8 mouse cellular contexts compared by ENCODE assay signal in genomic region chr16:32638476-32638875, GRCm38 (mm10). TPM values are rescaled to one million over a fixed set of nuclear protein-coding genes. Genes with fewer than 3 reads are reported as not detected.
A peak's percentile ranks its signal among the peaks of the same experiment; 100 is the strongest.
DNase-seq lines count a peak whose midpoint lies in the region; ATAC-seq and TF ChIP-seq lines count a peak whose summit lies in the region.

No protein-coding gene starts in this region.

- H3K36me3 ChIP-seq in embryonic facial prominence, embryonic 11.5 days (replicated peaks; ENCODE audit: control insufficient read depth, insufficient read depth, low read depth, low read length), result no peaks in the 10 kb centered on the region
- H3K36me3 ChIP-seq in limb, embryonic 14.5 days (ENCODE audit: control insufficient read depth, insufficient read depth, low read length), result no peaks in the 10 kb centered on the region
- H3K36me3 ChIP-seq in midbrain, embryonic 16.5 days (ENCODE audit: control insufficient read depth, insufficient read depth, low read length), result no peaks in the 10 kb centered on the region

- H3K27ac ChIP-seq in embryonic facial prominence, embryonic 11.5 days (replicated peaks; ENCODE audit: low read depth, low read length), result no peak overlapping the region
- H3K27ac ChIP-seq in limb, embryonic 14.5 days (replicated peaks; ENCODE audit: low read depth, low read length), result no peak overlapping the region
- H3K27ac ChIP-seq in midbrain, embryonic 16.5 days (ENCODE audit: low read length), result no peak overlapping the region

- H3K9me3 ChIP-seq in embryonic facial prominence, embryonic 11.5 days (replicated peaks; ENCODE audit: control insufficient read depth, low read length), result no peaks in the 10 kb centered on the region
- H3K9me3 ChIP-seq in limb, embryonic 14.5 days (ENCODE audit: control insufficient read depth, low read length), result no peaks in the 10 kb centered on the region
- no peaks in the 10 kb centered on the region for H3K9me3 ChIP-seq in midbrain, embryonic 16.5 days (replicated peaks; ENCODE audit: control insufficient read depth, low read length, poor library complexity, severe bottlenecking)

- WGBS in embryonic facial prominence, embryonic 11.5 days, result 13% methylated on average over 8 of the region's 8 CpGs
- 11% methylated on average over 8 of the region's 8 CpGs for WGBS in limb, embryonic 14.5 days
- 10% methylated on average over 8 of the region's 8 CpGs for whole genome bisulfite sequencing in midbrain, embryonic 16.5 days

- DNase-seq in 416B (ENCODE audit: low read depth), result peak; percentile 91
- DNase-seq in adrenal gland, postnatal 14 days, result peak; percentile 90
- DNase-seq in embryonic facial prominence, embryonic 11.5 days (ENCODE audit: low spot score), result peak; percentile 92
- peak; percentile 79 for DNase-seq in heart, adult 8-10 months (ENCODE audit: low spot score)
- DNase-seq in kidney, adult 9 months, result peak; percentile 82
- peak; percentile 94 for DNase-seq in limb, embryonic 14.5 days (ENCODE audit: low spot score)
- peak; percentile 66 to 89 for DNase-seq in spleen, adult 18-20 months

- H3K27me3 ChIP-seq in embryonic facial prominence, embryonic 11.5 days (ENCODE audit: control insufficient read depth, insufficient read depth, low read length), result no peaks in the 10 kb centered on the region
- H3K27me3 ChIP-seq in limb, embryonic 14.5 days (ENCODE audit: control insufficient read depth, insufficient read depth, low read length), result no peaks in the 10 kb centered on the region
- no peaks in the 10 kb centered on the region for H3K27me3 ChIP-seq in midbrain, embryonic 16.5 days (ENCODE audit: control insufficient read depth, insufficient read depth, low read depth, low read length)

- TF ChIP-seq POLR2A in limb, embryonic 14.5 days (IDR thresholded peaks at IDR 0.05; ENCODE audit: borderline replicate concordance, extremely low read depth, insufficient read depth, insufficient read length), result no peak

- no peaks in the 10 kb centered on the region; the same call in 1 of the 2 replicates for H3K4me1 ChIP-seq in embryonic facial prominence, embryonic 11.5 days (ENCODE audit: control insufficient read depth, insufficient read depth, low read length)
- H3K4me1 ChIP-seq in limb, embryonic 14.5 days (ENCODE audit: control insufficient read depth, insufficient read depth, low read length), result 0 out of 2 replicates have a peak, but pooled peaks cover 5% of the 10 kb centered on the region
- 0 out of 2 replicates have a peak, but pooled peaks cover 5% of the 10 kb centered on the region for H3K4me1 ChIP-seq in midbrain, embryonic 16.5 days (ENCODE audit: control insufficient read depth, insufficient read depth, low read length)

- no peak overlapping the region for H3K4me2 ChIP-seq in embryonic facial prominence, embryonic 11.5 days (ENCODE audit: low read depth, low read length)
- H3K4me2 ChIP-seq in limb, embryonic 14.5 days (replicated peaks; ENCODE audit: low read depth, low read length, severe bottlenecking), result no peak overlapping the region
- H3K4me2 ChIP-seq in midbrain, embryonic 16.5 days (ENCODE audit: low read length), result no peak overlapping the region

- H3K4me3 ChIP-seq in embryonic facial prominence, embryonic 11.5 days (ENCODE audit: low read depth, low read length), result no peak overlapping the region
- no peak overlapping the region for H3K4me3 ChIP-seq in limb, embryonic 14.5 days (replicated peaks; ENCODE audit: low read length)
- no peak overlapping the region for H3K4me3 ChIP-seq in midbrain, embryonic 16.5 days (ENCODE audit: low read depth, low read length)

- ATAC-seq in embryonic facial prominence, embryonic 11.5 days (replicated peaks; ENCODE audit: insufficient number of reproducible peaks, low FRiP score, low TSS enrichment, low read depth), result no peak; the same call in 1 of the 2 replicates
- ATAC-seq in limb, embryonic 14.5 days (ENCODE audit: low FRiP score, low read depth), result peak; percentile 75; the same call in 1 of the 2 replicates
- peak; percentile 69 for ATAC-seq in midbrain, embryonic 16.5 days

- H3K9ac ChIP-seq in embryonic facial prominence, embryonic 11.5 days (replicated peaks; ENCODE audit: low read length), result no peak overlapping the region
- no peak overlapping the region for H3K9ac ChIP-seq in limb, embryonic 14.5 days (ENCODE audit: low read depth, low read length, severe bottlenecking)
- no peak overlapping the region for H3K9ac ChIP-seq in midbrain, embryonic 16.5 days (ENCODE audit: low read depth, low read length)

RNA-seq across cellular contexts. Expression of gene Tnk2, which starts 5.2 kb away (rescaled TPM):
- 48.5 and 55.4 TPM in 2 replicates for total RNA-seq in adrenal gland, postnatal 14 days (2021)
- 5.3 and 5.8 TPM in 2 replicates for polyA plus RNA-seq in embryonic facial prominence, embryonic 11.5 days (2014; fragmentation: Nextera tagmentation; extraction: Ambion mirVana)
- 10 to 100 TPM; 18.6 to 22.6 (median 21.4) TPM for total RNA-seq in heart, adult 8-10 months (2022)
- polyA plus RNA-seq in limb, embryonic 14.5 days (2012; rRNA removed), result 98.1 and 141 TPM in 2 replicates
- 16.0 and 17.6 TPM in 2 replicates for polyA plus RNA-seq in limb, embryonic 14.5 days (2014; fragmentation: Nextera tagmentation; extraction: Ambion mirVana)
- 19.0 and 21.6 TPM in 2 replicates for polyA plus RNA-seq in midbrain, embryonic 16.5 days (2015; fragmentation: Nextera tagmentation; extraction: Ambion mirVana)

RNA-seq across cellular contexts. Expression of gene Tfrc, which starts 29.8 kb away (rescaled TPM):
- total RNA-seq in adrenal gland, postnatal 14 days (2021), result 181 and 285 TPM in 2 replicates
- polyA plus RNA-seq in embryonic facial prominence, embryonic 11.5 days (2014; fragmentation: Nextera tagmentation; extraction: Ambion mirVana), result 57.9 and 63.2 TPM in 2 replicates
- total RNA-seq in heart, adult 8-10 months (2022), result 10 to 100 TPM; 21.4 to 53.5 (median 38.0) TPM
- 28.6 and 33.6 TPM in 2 replicates for polyA plus RNA-seq in limb, embryonic 14.5 days (2012; rRNA removed)
- 33.4 and 33.8 TPM in 2 replicates for polyA plus RNA-seq in limb, embryonic 14.5 days (2014; fragmentation: Nextera tagmentation; extraction: Ambion mirVana)
- polyA plus RNA-seq in midbrain, embryonic 16.5 days (2015; fragmentation: Nextera tagmentation; extraction: Ambion mirVana), result 33.3 and 40.5 TPM in 2 replicates
